Mouse (Mus musculus): ENCODE data around the gene Gm20388. TPM values are rescaled to one million over a fixed set of nuclear protein-coding genes. Genes with fewer than 3 reads are reported as not detected.

Gm20388 gene
- polyA plus RNA-seq, 1 experiment from 2014 or later, result not detected

- H3K9ac ChIP-seq (ENCODE audit: low read length), result no peak overlapping the region
- no peaks in the 10 kb centered on the region for H3K9me3 ChIP-seq (ENCODE audit: control insufficient read depth, low read length)
- H3K36me3 ChIP-seq (ENCODE audit: control insufficient read depth, insufficient read depth, low read length), result peaks cover 20% of the 10 kb centered on the region; the same call in 1 of the 2 replicates
- no peaks in the 10 kb centered on the region; a peak in 1 of 4 replicates for H3K4me1 ChIP-seq (ENCODE audit: control insufficient read depth in 2 of 2, insufficient read depth in 2 of 2, low read length in 2 of 2)
- H3K4me3 ChIP-seq (ENCODE audit: control insufficient read depth in 1 of 2, insufficient read depth in 1 of 2, low read depth in 1 of 2, low read length in 2 of 2), result no peak overlapping the region
- no peak overlapping the region for H3K27ac ChIP-seq (replicated peaks in 1 of 2; ENCODE audit: control insufficient read depth in 1 of 2, insufficient read depth in 1 of 2, low read depth in 2 of 2, low read length in 2 of 2)
- no peak for ATAC-seq (ENCODE audit: insufficient number of reproducible peaks, insufficient read depth, low FRiP score, low read depth)
- 68% methylated on average over 7 of the region's 7 CpGs for WGBS
- no peaks in the 10 kb centered on the region for H3K27me3 ChIP-seq (ENCODE audit: control insufficient read depth, insufficient read depth, low read length)
- H3K4me2 ChIP-seq (ENCODE audit: low read length), result no peak overlapping the region
These were observed 2896.4 kb downstream of the Gm20388 start for GRCm38 (mm10) chr8:122806956-122807538.

DNA sequence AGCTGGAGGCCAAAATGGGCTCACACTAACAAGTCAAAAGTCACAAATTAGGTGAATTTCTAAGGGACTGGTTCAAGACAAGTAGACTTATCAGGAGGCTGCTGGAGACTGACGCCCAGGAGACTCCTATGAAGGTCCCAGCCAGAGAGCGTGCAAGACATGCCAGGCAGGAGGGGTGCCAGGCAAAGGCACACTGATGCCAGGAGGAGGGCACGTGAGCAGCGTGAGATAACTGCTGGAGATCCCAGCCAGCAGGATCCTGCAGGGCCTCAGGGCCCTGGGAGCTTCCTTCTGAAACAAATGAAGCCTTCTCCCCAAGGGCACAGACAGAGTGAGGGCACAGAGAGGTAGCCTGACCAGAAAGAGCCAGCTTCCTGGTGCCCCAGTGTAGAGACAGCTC, 2897.3 kb downstream of the Gm20388 start:
- Histone ChIP-seq H3K27me3 (ENCODE audit: control insufficient read depth, insufficient read depth, low read length) (no peaks in the 10 kb centered on the region), H3K9me3 (ENCODE audit: control insufficient read depth, low read length) (no peaks in the 10 kb centered on the region), H3K4me2 (ENCODE audit: low read length) (no peak overlapping the region), H3K4me1 (ENCODE audit: control insufficient read depth in 2 of 2, insufficient read depth in 2 of 2, low read length in 2 of 2) (no peaks in the 10 kb centered on the region; a peak in 1 of 4 replicates), H3K36me3 (ENCODE audit: control insufficient read depth, insufficient read depth, low read length) (peaks cover 13% of the 10 kb centered on the region; the same call in 1 of the 2 replicates), H3K4me3 (ENCODE audit: control insufficient read depth in 1 of 2, insufficient read depth in 1 of 2, low read depth in 1 of 2, low read length in 2 of 2) (no peak overlapping the region), H3K9ac (ENCODE audit: low read length) (no peak overlapping the region), H3K27ac (replicated peaks in 1 of 2; ENCODE audit: control insufficient read depth in 1 of 2, insufficient read depth in 1 of 2, low read depth in 2 of 2, low read length in 2 of 2) (no peak overlapping the region)
- ATAC-seq (ENCODE audit: insufficient number of reproducible peaks, insufficient read depth, low FRiP score, low read depth), result no peak
- WGBS, result 87% methylated on average over 4 of the region's 4 CpGs

GRCm38 (mm10) chr8:122810376-122810775, 2899.7 kb downstream of the Gm20388 start:
- no peak overlapping the region for H3K4me2 ChIP-seq (ENCODE audit: low read length)
- H3K9me3 ChIP-seq (ENCODE audit: control insufficient read depth, low read length), result no peaks in the 10 kb centered on the region
- no peaks in the 10 kb centered on the region for H3K27me3 ChIP-seq (ENCODE audit: control insufficient read depth, insufficient read depth, low read length)
- no peak overlapping the region for H3K9ac ChIP-seq (ENCODE audit: low read length)
- no peak for ATAC-seq (ENCODE audit: insufficient number of reproducible peaks, insufficient read depth, low FRiP score, low read depth)
- H3K4me3 ChIP-seq (ENCODE audit: control insufficient read depth in 1 of 2, insufficient read depth in 1 of 2, low read depth in 1 of 2, low read length in 2 of 2), result no peak overlapping the region
- 68% methylated on average over 8 of the region's 8 CpGs for WGBS
- peaks cover 30% of the 10 kb centered on the region for H3K36me3 ChIP-seq (ENCODE audit: control insufficient read depth, insufficient read depth, low read length)
- H3K4me1 ChIP-seq (ENCODE audit: control insufficient read depth in 2 of 2, insufficient read depth in 2 of 2, low read length in 2 of 2), result peaks cover 0 to 3% of the 10 kb centered on the region in 2 experiments; a peak in 1 of 4 replicates
- no peak overlapping the region for H3K27ac ChIP-seq (replicated peaks in 1 of 2; ENCODE audit: control insufficient read depth in 1 of 2, insufficient read depth in 1 of 2, low read depth in 2 of 2, low read length in 2 of 2)

GRCm38 (mm10) chr8:122811870-122812494, 2901.3 kb downstream of the Gm20388 start:
- Histone ChIP-seq H3K36me3 (ENCODE audit: control insufficient read depth, insufficient read depth, low read length) (peaks cover 32% of the 10 kb centered on the region), H3K9me3 (ENCODE audit: control insufficient read depth, low read length) (no peaks in the 10 kb centered on the region), H3K4me1 (ENCODE audit: control insufficient read depth in 2 of 2, insufficient read depth in 2 of 2, low read length in 2 of 2) (peaks cover 0 to 3% of the 10 kb centered on the region in 2 experiments; a peak in 1 of 4 replicates), H3K27ac (replicated peaks in 1 of 2; ENCODE audit: control insufficient read depth in 1 of 2, insufficient read depth in 1 of 2, low read depth in 2 of 2, low read length in 2 of 2) (no peak overlapping the region), H3K9ac (ENCODE audit: low read length) (no peak overlapping the region), H3K4me3 (ENCODE audit: control insufficient read depth in 1 of 2, insufficient read depth in 1 of 2, low read depth in 1 of 2, low read length in 2 of 2) (no peak overlapping the region), H3K27me3 (ENCODE audit: control insufficient read depth, insufficient read depth, low read length) (no peaks in the 10 kb centered on the region), H3K4me2 (ENCODE audit: low read length) (no peak overlapping the region)
- 90% methylated on average over 16 of the region's 16 CpGs for WGBS
- no peak for ATAC-seq (ENCODE audit: insufficient number of reproducible peaks, insufficient read depth, low FRiP score, low read depth)

- no peak for ATAC-seq (ENCODE audit: insufficient number of reproducible peaks, insufficient read depth, low FRiP score, low read depth)
- H3K36me3 ChIP-seq (ENCODE audit: control insufficient read depth, insufficient read depth, low read length), result peaks cover 32% of the 10 kb centered on the region
- no peak overlapping the region for H3K27ac ChIP-seq (replicated peaks in 1 of 2; ENCODE audit: control insufficient read depth in 1 of 2, insufficient read depth in 1 of 2, low read depth in 2 of 2, low read length in 2 of 2)
- no peaks in the 10 kb centered on the region for H3K9me3 ChIP-seq (ENCODE audit: control insufficient read depth, low read length)
- no peak overlapping the region for H3K4me3 ChIP-seq (ENCODE audit: control insufficient read depth in 1 of 2, insufficient read depth in 1 of 2, low read depth in 1 of 2, low read length in 2 of 2)
- peaks cover 0 to 5% of the 10 kb centered on the region in 2 experiments; a peak in 1 of 4 replicates for H3K4me1 ChIP-seq (ENCODE audit: control insufficient read depth in 2 of 2, insufficient read depth in 2 of 2, low read length in 2 of 2)
- WGBS, result 67% methylated on average over 14 of the region's 14 CpGs
- H3K27me3 ChIP-seq (ENCODE audit: control insufficient read depth, insufficient read depth, low read length), result no peaks in the 10 kb centered on the region
- no peak overlapping the region for H3K9ac ChIP-seq (ENCODE audit: low read length)
- no peak overlapping the region for H3K4me2 ChIP-seq (ENCODE audit: low read length)
These were observed 2902.1 kb downstream of the Gm20388 start for GRCm38 (mm10) chr8:122812610-122813250.

- no peak overlapping the region for H3K27ac ChIP-seq (replicated peaks in 1 of 2; ENCODE audit: control insufficient read depth in 1 of 2, insufficient read depth in 1 of 2, low read depth in 2 of 2, low read length in 2 of 2)
- 36% methylated on average over 7 of the region's 7 CpGs for WGBS
- H3K9me3 ChIP-seq (ENCODE audit: control insufficient read depth, low read length), result no peaks in the 10 kb centered on the region
- H3K9ac ChIP-seq (ENCODE audit: low read length), result peak overlapping the region; percentile 11; the same call in 1 of the 2 replicates
- H3K27me3 ChIP-seq (ENCODE audit: control insufficient read depth, insufficient read depth, low read length), result no peaks in the 10 kb centered on the region
- ATAC-seq (ENCODE audit: insufficient number of reproducible peaks, insufficient read depth, low FRiP score, low read depth), result no peak
- peaks cover 0 to 6% of the 10 kb centered on the region in 2 experiments; a peak in 1 of 4 replicates for H3K4me1 ChIP-seq (ENCODE audit: control insufficient read depth in 2 of 2, insufficient read depth in 2 of 2, low read length in 2 of 2)
- no peak overlapping the region for H3K4me2 ChIP-seq (ENCODE audit: low read length)
- no peak overlapping the region for H3K4me3 ChIP-seq (ENCODE audit: control insufficient read depth in 1 of 2, insufficient read depth in 1 of 2, low read depth in 1 of 2, low read length in 2 of 2)
- H3K36me3 ChIP-seq (ENCODE audit: control insufficient read depth, insufficient read depth, low read length), result peaks cover 32% of the 10 kb centered on the region
These were observed 2904.0 kb downstream of the Gm20388 start for GRCm38 (mm10) chr8:122814608-122815007.

GRCm38 (mm10) chr8:122816965-122817364, 2906.3 kb downstream of the Gm20388 start:
- ATAC-seq (ENCODE audit: insufficient number of reproducible peaks, insufficient read depth, low FRiP score, low read depth), result no peak
- peaks cover 0 to 6% of the 10 kb centered on the region in 2 experiments; a peak in 1 of 4 replicates for H3K4me1 ChIP-seq (ENCODE audit: control insufficient read depth in 2 of 2, insufficient read depth in 2 of 2, low read length in 2 of 2)
- H3K27me3 ChIP-seq (ENCODE audit: control insufficient read depth, insufficient read depth, low read length), result no peaks in the 10 kb centered on the region
- no peak overlapping the region for H3K4me2 ChIP-seq (ENCODE audit: low read length)
- no peaks in the 10 kb centered on the region for H3K9me3 ChIP-seq (ENCODE audit: control insufficient read depth, low read length)
- H3K9ac ChIP-seq (ENCODE audit: low read length), result no peak overlapping the region
- 82% methylated on average over 6 of the region's 6 CpGs for WGBS
- peaks cover 22% of the 10 kb centered on the region for H3K36me3 ChIP-seq (ENCODE audit: control insufficient read depth, insufficient read depth, low read length)
- H3K4me3 ChIP-seq (ENCODE audit: control insufficient read depth in 1 of 2, insufficient read depth in 1 of 2, low read depth in 1 of 2, low read length in 2 of 2), result no peak overlapping the region
- no peak overlapping the region for H3K27ac ChIP-seq (replicated peaks in 1 of 2; ENCODE audit: control insufficient read depth in 1 of 2, insufficient read depth in 1 of 2, low read depth in 2 of 2, low read length in 2 of 2)

Measured in heart, embryonic 14.5 days (tissue).